Comparison of ENCODE assay signal across 21 mouse cellular contexts in the genomic region with DNA sequence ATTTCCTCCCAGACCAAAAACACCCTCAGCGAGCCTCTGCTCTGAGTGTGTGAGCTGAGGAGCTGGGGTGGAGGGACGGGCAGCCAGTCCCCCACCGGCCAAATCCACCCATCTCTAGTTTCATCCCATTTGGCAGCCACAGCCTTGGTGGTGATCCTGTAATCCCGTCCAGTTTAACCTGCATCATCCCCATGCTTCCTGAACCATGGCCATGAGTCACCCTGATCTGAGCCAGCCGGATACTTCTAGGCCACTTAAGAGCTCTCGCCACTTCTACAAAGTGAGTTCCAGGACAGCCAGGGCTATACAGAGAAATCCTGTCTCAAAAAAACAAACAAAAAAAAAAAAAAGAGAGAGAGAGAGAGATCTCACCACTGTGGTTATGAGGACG. TPM values are rescaled to one million over a fixed set of nuclear protein-coding genes. Genes with fewer than 3 reads are reported as not detected.
DNase-seq lines count a peak whose midpoint lies in the region; ATAC-seq and TF ChIP-seq lines count a peak whose summit lies in the region.
"Had no signal": no experiment of that assay in that cellular context is flagged by ENCODE, and none has a peak within 500 bp of the region (broad histone marks: within the 10 kb centered on the region; RNA-seq: fewer than 3 reads in every experiment).

No protein-coding gene starts in this region.

- no peaks in the 10 kb centered on the region for H3K27me3 ChIP-seq in C2C12 (ENCODE audit: control insufficient read depth, insufficient read depth, insufficient read length)
- H3K27me3 ChIP-seq in midbrain, embryonic 13.5 days = no peaks in the 10 kb centered on the region
- H3K27me3 ChIP-seq: limb, embryonic 12.5 days; neural tube, embryonic 13.5 days had no signal

- intact Hi-C loops in gastrocnemius, adult 2 months (cut with DNase I) = no loop called here

- H3K4me3 ChIP-seq in gastrocnemius, adult 2 months = no peak overlapping the region
- H3K4me3 ChIP-seq in C2C12 (ENCODE audit: insufficient read depth, poor library complexity, severe bottlenecking) = no peak overlapping the region
- no peak overlapping the region for H3K4me3 ChIP-seq in layer of hippocampus, adult 2 months
- H3K4me3 ChIP-seq in midbrain, embryonic 13.5 days (replicated peaks) = no peak overlapping the region
- H3K4me3 ChIP-seq: limb, embryonic 12.5 days; megakaryocyte, embryonic 14.5 days; neural tube, embryonic 13.5 days had no signal

- H3K4me2 ChIP-seq in midbrain, embryonic 13.5 days (replicated peaks) = no peak overlapping the region
- H3K4me2 ChIP-seq: limb, embryonic 12.5 days; neural tube, embryonic 13.5 days had no signal

- DNase-seq in gastrocnemius, adult 2 months = no peak
- DNase-seq in gastrocnemius, postnatal 10 days = no peak
- DNase-seq in lung, adult 18-20 months = peak; percentile 60 to 64
- no peak for DNase-seq in lung, postnatal 10 days
- peak; percentile 76 for DNase-seq in fibroblast of lung, adult 2 months (ENCODE audit: low read depth)
- no peak for DNase-seq in layer of hippocampus, adult 2 months (ENCODE audit: low spot score in 2 of 2)
- DNase-seq: cerebellum, adult 11 months; heart, postnatal 4 days; right cerebral cortex, postnatal 14 days; thymus, postnatal 14 days had no signal

- no peaks in the 10 kb centered on the region for H3K79me2 ChIP-seq in C2C12 (ENCODE audit: control insufficient read depth, insufficient read depth)

- H3K9me3 ChIP-seq in midbrain, embryonic 13.5 days = no peaks in the 10 kb centered on the region
- H3K9me3 ChIP-seq: limb, embryonic 12.5 days; megakaryocyte, embryonic 14.5 days; neural tube, embryonic 13.5 days had no signal

- no peaks in the 10 kb centered on the region for H3K36me3 ChIP-seq in C2C12 (ENCODE audit: control insufficient read depth, insufficient read depth)
- no peaks in the 10 kb centered on the region for H3K36me3 ChIP-seq in midbrain, embryonic 13.5 days
- H3K36me3 ChIP-seq: limb, embryonic 12.5 days; neural tube, embryonic 13.5 days had no signal

- 82% methylated on average over 7 of the region's 7 CpGs for whole genome bisulfite sequencing in midbrain, embryonic 13.5 days

- ATAC-seq in midbrain, embryonic 13.5 days = no peak
- ATAC-seq: CD4-positive, CD25-positive, alpha-beta regulatory T cell, adult 4 months; forebrain, embryonic 16.5 days; hindbrain, embryonic 16.5 days; intestine, postnatal 0 days had no signal

- no peak for TF ChIP-seq CTCF in gastrocnemius, adult 2 months (IDR thresholded peaks at IDR 0.05)
- no peak for TF ChIP-seq CTCF in C2C12 (IDR thresholded peaks at IDR 0.05; ENCODE audit: control insufficient read depth, insufficient read depth, insufficient read length)
- TF ChIP-seq CTCF in layer of hippocampus, adult 2 months (conservative IDR thresholded peaks at IDR 0.05) = no peak

- no peak overlapping the region for H3K9ac ChIP-seq in midbrain, embryonic 13.5 days (replicated peaks)
- H3K9ac ChIP-seq: limb, embryonic 12.5 days; neural tube, embryonic 13.5 days had no signal

- H3K4me1 ChIP-seq in midbrain, embryonic 13.5 days (replicated peaks) = no peaks in the 10 kb centered on the region
- H3K4me1 ChIP-seq: neural tube, embryonic 13.5 days had no signal

- H3ac ChIP-seq in C2C12 (ENCODE audit: control insufficient read depth, insufficient read length, low read depth) = peak overlapping the region; percentile 25

- H3K79me3 ChIP-seq in C2C12 (ENCODE audit: low read depth) = no peaks in the 10 kb centered on the region

- peak overlapping the region; percentile 67 for H3K27ac ChIP-seq in gastrocnemius, adult 2 months
- no peak overlapping the region for H3K27ac ChIP-seq in layer of hippocampus, adult 2 months
- H3K27ac ChIP-seq in midbrain, embryonic 13.5 days = no peak overlapping the region
- H3K27ac ChIP-seq: limb, embryonic 12.5 days; neural tube, embryonic 13.5 days had no signal

TF ChIP-seq in C2C12, 6 proteins besides CTCF, POLR2A, EP300 and RAD21:
- TF ChIP-seq MAX (IDR thresholded peaks at IDR 0.05) (peak; percentile 75), FOSL1 (IDR thresholded peaks at IDR 0.05; ENCODE audit: insufficient read depth, low read length, poor library complexity, severe bottlenecking) (no peak), MYOG (IDR thresholded peaks at IDR 0.05; ENCODE audit: control insufficient read depth, extremely low read depth, insufficient read length) (no peak), USF1 (IDR thresholded peaks at IDR 0.05; ENCODE audit: low read depth) (no peak), MYOD1 (IDR thresholded peaks at IDR 0.05; ENCODE audit: control insufficient read depth, insufficient read length, low read depth) (peak; percentile 1), CEBPB (IDR thresholded peaks at IDR 0.05; ENCODE audit: low read depth) (no peak)

RNA-seq across cellular contexts. Expression of a gene that starts 5.6 kb away (rescaled TPM):
- 10 to 100 TPM in 1 of 2 experiments, 1 to 10 TPM in 1; 9.3 to 19.7 TPM for total RNA-seq in gastrocnemius, adult 2 months (2021)
- 1 to 10 TPM; 2.5 to 5.0 TPM for total RNA-seq in gastrocnemius, postnatal 10 days (2021)
- polyA plus RNA-seq in C2C12 (2012; fragmentation: generic; extraction: Trizol) = 18.1 TPM
- total RNA-seq in layer of hippocampus, adult 2 months (2021) = 1 to 10 TPM in 1 of 2 experiments, under 1 TPM in 1; 0.18 to 1.3 TPM
- 0.10 and 0.28 TPM in 2 replicates for polyA plus RNA-seq in midbrain, embryonic 13.5 days (2015; fragmentation: Nextera tagmentation; extraction: Ambion mirVana)
- polyA plus RNA-seq: neural tube, embryonic 13.5 days had no signal

RNA-seq across cellular contexts. Expression of a gene that starts 18.2 kb away (rescaled TPM):
- total RNA-seq in gastrocnemius, adult 2 months (2021) = not detected
- total RNA-seq in gastrocnemius, postnatal 10 days (2021) = under 1 TPM; 0.38 to 0.73 TPM
- polyA plus RNA-seq in C2C12 (2012; fragmentation: generic; extraction: Trizol) = not detected
- 100 to 1,000 TPM in 1 of 2 experiments, 10 to 100 TPM in 1; 99.0 to 104 TPM for total RNA-seq in layer of hippocampus, adult 2 months (2021)
- polyA plus RNA-seq in midbrain, embryonic 13.5 days (2015; fragmentation: Nextera tagmentation; extraction: Ambion mirVana) = 34.9 and 37.6 TPM in 2 replicates
- total RNA-seq: heart, adult 18-20 months; MEL had no signal
- polyA plus RNA-seq: CD4-positive, CD25-positive, alpha-beta regulatory T cell, adult 4 months had no signal

RNA-seq across cellular contexts. Expression of a gene that starts 33.7 kb away (rescaled TPM):
- total RNA-seq in gastrocnemius, adult 2 months (2021) = 100 to 1,000 TPM in 1 of 2 experiments, 10 to 100 TPM in 1; 78.9 to 103 TPM
- 10 to 100 TPM; 66.8 to 67.5 TPM for total RNA-seq in gastrocnemius, postnatal 10 days (2021)
- polyA plus RNA-seq in C2C12 (2012; fragmentation: generic; extraction: Trizol) = 7.5 TPM
- 10 to 100 TPM; 29.1 to 30.8 TPM for total RNA-seq in layer of hippocampus, adult 2 months (2021)
- 11.8 and 13.8 TPM in 2 replicates for polyA plus RNA-seq in midbrain, embryonic 13.5 days (2015; fragmentation: Nextera tagmentation; extraction: Ambion mirVana)

Comparison
In these comparisons a context has a peak if more than half of its experiments do, and no peak if none do; other contexts are left out.
1. DNase-seq: peak in lung, adult 18-20 months (2 of 2) and fibroblast of lung, adult 2 months (single experiment); none in gastrocnemius, adult 2 months (single experiment), gastrocnemius, postnatal 10 days (single experiment), lung, postnatal 10 days (single experiment) and layer of hippocampus, adult 2 months (0 of 2).
2. RNA of a gene that starts 18.2 kb away (total RNA-seq): 99.0 to 104 TPM in layer of hippocampus, adult 2 months; 0.38 to 0.73 TPM in gastrocnemius, postnatal 10 days and not detected in gastrocnemius, adult 2 months; every median in the first group is over 10 times any median in the second.